Mouse (Mus musculus) testis, adult 2 months (tissue): ENCODE data around the gene March7.

ENCODE experiments used
- CTCF ChIP-seq: fragments of 200-500 bp; IDR thresholded peaks from 2 replicates; pipeline ENCODE4 v1.5.1; 2012; ENCODE audit warnings: low read depth, mild to moderate bottlenecking, inconsistent platforms, low read length, moderate library complexity; ENCODE audit not compliant: control insufficient read depth, insufficient read depth, insufficient replicate concordance
- POLR2A ChIP-seq: fragments of 200-500 bp; IDR thresholded peaks from 2 replicates; pipeline ENCODE4 v1.6.1; 2012; ENCODE audit warnings: low read depth, mild to moderate bottlenecking, inconsistent platforms, low read length, moderate library complexity; ENCODE audit not compliant: control insufficient read depth

DNA sequence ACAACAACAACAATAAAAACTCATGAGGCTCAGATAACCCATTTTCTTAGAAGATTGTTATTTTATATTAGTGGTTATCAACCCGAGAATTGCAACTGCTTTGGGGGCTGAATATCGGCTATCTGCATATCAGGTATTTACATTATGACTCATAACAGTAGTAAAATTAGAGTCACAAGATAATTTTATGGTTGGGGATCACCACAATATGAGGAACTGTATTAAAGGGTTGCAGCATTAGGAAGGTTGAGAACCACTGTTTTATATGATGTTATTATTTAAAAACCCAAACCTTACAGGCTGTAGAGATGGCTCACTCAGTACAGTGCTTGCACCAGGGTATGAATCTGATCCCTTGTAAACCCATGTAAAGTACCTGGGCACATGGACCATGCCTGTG, 89.6 kb downstream of the March7 start:
- TF ChIP-seq CTCF (no peak), POLR2A (no peak)
